Mouse (Mus musculus): ENCODE measurements around the gene Coq10a. TPM values are rescaled to one million over a fixed set of nuclear protein-coding genes. Genes with fewer than 3 reads are reported as not detected.

Gene Coq10a
- 10 to 100 TPM; 79.8 to 90.2 TPM for total RNA-seq (2021)
- long read RNA-seq, experiment 1, transcript Coq10a-207 (5 exons, 1,434 nt), result major isoform, 41 of 58 reads
- long read RNA-seq, experiment 1, partial matches to known transcripts, result 1 of 58 reads
- long read RNA-seq, experiment 1, other reads (novel, unspliced or antisense), result 10 of 58 reads
- long read RNA-seq, experiment 2, transcript Coq10a-207 (5 exons, 1,434 nt), result major isoform, 116 of 140 reads
- long read RNA-seq, experiment 2, transcript Coq10a-205 (5 exons, 1,307 nt), result minor isoform, 6 of 140 reads
- long read RNA-seq, experiment 2, partial matches to known transcripts, result 5 of 140 reads
- long read RNA-seq, experiment 2, other reads (novel, unspliced or antisense), result 12 of 140 reads

GRCm38 (mm10) chr10:128368402-128369217 is at the start of gene Coq10a:
Gene Coq10a, minus strand, starts transcription at chr10:128368997.
- peak; percentile 86 to 88 for DNase-seq (ENCODE audit: low spot score in 2 of 2)

DNA sequence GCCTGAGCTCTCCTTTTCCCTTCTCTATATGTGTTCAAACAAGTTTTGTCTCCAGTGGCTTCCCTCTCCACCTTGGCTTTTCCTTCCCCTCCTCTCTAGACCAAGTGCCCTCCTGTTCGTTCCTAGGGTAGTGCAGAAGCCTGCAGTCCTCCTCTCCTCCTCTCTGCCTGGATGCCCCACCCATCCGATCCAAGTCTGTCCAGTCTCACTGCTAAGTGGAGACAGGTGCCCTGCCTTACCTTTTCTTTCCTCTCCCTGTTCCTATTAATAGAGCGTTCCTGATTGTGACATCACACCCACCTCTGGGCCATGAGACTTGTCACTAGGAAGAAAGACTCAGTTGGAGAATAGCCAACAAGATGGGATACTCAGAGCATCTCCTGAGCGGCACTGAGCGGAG is 46.1 kb upstream of the Coq10a start:
- DNase-seq (ENCODE audit: low spot score in 2 of 2), result no peak

DNA sequence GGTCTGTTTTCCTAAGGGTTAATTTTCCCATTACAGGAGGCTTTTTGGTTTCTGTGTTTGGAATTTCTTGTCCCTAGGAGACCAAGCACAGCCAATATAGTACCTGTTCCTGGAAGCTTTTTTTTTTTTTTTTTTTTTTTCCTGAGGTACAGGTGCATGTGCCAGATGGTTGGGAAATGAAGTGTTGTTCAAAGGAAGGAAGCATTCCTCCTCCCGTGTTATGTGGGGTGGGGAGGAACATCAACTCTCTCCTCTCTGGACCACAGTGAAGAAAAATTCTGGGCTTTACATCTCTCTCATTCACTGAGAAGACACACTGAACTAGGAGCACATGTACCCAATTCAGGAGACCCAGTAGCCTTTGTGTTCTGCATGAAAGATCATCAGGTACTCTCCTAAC is 44.3 kb upstream of the Coq10a start:
- no peak for DNase-seq (ENCODE audit: low spot score in 2 of 2)

GRCm38 (mm10) chr10:128412558-128412957 is 43.8 kb upstream of the Coq10a start:
- DNase-seq (ENCODE audit: low spot score in 2 of 2), result no peak

DNA sequence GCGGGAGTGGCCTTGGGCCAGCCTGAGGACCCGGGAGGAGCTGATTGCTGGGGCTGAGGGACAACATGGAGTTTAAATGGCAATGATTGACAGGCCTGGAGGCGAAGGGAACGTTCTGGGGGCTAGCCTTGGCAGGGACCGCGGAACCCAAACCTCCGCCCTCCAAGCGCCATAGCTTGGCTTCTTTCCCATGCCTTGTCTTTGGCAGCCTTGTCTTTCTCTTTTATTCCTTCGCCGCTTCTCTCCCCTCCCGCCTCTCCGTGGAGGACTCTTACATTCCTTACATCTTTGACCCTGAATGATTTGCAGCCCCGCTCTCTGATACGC is 43.2 kb upstream of the Coq10a start:
- no peak for DNase-seq (ENCODE audit: low spot score in 2 of 2)

GRCm38 (mm10) chr10:128411211-128412054 is 42.6 kb upstream of the Coq10a start, which contains the start of the genes Nabp2 and Rnf41:
Gene Nabp2, minus strand, starts transcription at chr10:128411492.
Gene Rnf41, plus strand, starts transcription at chr10:128411657.
- DNase-seq (ENCODE audit: low spot score in 2 of 2), result peak; percentile 97 to 98

- DNase-seq (ENCODE audit: low spot score in 2 of 2), result peak in 1 of 2 experiments; percentile 20
These were observed 41.7 kb upstream of the Coq10a start for GRCm38 (mm10) chr10:128410560-128410845.

- peak; percentile 93 to 95 for DNase-seq (ENCODE audit: low spot score in 2 of 2)
These were observed 41.1 kb upstream of the Coq10a start for GRCm38 (mm10) chr10:128409692-128410559.

GRCm38 (mm10) chr10:128408591-128409535 is 40.1 kb upstream of the Coq10a start:
- peak in 1 of 2 experiments; percentile 34 for DNase-seq (ENCODE audit: low spot score in 2 of 2)

DNA sequence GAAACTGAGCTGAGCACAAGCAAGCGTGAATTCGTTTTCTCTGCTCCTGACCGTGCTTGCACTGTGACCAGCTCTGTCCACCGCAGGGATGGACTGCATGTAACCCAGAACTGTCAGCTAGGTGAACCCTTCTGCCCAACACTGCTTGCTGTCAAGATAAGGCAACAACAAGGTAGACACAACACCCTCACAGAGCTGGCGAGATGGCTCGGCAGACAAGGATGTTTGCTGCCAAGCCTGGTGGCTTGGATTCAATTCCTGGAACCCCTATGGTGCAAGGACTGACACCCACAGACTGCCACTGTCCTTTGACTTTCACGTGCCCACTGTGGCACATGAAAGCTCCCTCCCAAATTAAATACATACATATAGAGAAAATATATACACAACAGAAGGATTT is 35.1 kb upstream of the Coq10a start:
- DNase-seq (ENCODE audit: low spot score in 2 of 2), result peak in 1 of 2 experiments; percentile 11

DNA sequence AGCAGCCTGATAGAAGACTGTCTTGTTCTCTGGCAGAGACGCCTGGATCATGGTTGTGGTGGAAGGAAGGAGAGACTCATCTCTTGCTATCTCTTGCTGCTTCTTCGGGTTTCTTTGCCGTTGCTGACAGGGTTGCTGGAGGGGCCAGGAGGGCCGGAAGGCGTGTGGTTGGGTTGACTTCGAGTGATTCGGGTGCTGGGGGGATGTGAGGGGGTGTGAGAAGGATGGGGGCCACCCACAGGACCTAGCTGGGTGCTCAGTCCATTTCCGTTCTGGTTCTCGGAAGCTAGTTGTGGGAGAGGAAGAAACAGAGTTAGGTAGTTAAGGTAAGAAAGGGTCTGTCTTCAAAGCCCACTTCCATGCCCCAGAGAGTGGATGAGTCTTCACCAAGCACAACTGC is 32.8 kb upstream of the Coq10a start:
- DNase-seq (ENCODE audit: low spot score in 2 of 2), result peak in 1 of 2 experiments; percentile 13

DNA sequence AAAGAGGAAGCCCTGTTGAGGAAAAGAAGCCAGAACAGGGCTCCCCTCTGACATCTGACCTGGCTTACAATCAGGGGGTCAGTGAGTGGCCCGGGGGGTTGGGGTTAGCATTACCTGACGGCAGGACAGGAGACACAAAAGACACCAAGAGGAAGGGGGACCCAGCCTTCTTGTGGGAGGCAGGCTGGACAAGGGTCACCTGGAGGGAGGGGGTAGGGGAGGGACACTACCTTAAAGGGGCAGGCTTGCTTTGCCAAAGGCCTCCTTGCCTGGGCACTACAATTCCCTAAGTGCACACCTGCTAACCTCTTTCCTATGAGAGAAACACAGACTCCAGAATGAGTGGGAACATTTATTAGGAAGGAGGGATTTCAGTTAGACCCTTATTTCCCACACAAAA is 32.3 kb upstream of the Coq10a start, which contains the start of gene Slc39a5:
Gene Slc39a5, minus strand, starts transcription at position 174 of the 400 bp plus-strand sequence.
- no peak for DNase-seq (ENCODE audit: low spot score in 2 of 2)

DNA sequence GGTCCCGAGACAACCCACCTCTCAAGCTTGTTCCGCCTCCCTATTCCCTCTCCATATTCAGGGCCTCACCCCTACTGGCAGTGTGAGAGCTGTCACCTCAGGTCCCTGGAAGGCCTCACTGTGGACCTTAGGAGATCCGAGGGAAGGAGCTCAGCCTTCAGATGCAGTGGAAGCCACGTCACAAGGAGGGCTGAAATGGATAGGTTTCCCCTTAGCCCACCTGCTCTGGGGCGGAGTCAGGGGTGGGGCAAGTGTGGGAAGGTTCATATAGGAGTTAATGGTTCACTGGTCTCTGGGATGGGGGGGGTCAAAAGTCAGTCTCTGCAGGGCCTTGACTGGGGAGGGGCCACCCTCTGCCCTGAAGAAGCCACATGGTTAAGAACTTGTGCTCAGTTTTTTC is 31.5 kb upstream of the Coq10a start:
- DNase-seq (ENCODE audit: low spot score in 2 of 2), result no peak

GRCm38 (mm10) chr10:128397466-128397865 is 28.7 kb upstream of the Coq10a start:
- no peak for DNase-seq (ENCODE audit: low spot score in 2 of 2)

DNA sequence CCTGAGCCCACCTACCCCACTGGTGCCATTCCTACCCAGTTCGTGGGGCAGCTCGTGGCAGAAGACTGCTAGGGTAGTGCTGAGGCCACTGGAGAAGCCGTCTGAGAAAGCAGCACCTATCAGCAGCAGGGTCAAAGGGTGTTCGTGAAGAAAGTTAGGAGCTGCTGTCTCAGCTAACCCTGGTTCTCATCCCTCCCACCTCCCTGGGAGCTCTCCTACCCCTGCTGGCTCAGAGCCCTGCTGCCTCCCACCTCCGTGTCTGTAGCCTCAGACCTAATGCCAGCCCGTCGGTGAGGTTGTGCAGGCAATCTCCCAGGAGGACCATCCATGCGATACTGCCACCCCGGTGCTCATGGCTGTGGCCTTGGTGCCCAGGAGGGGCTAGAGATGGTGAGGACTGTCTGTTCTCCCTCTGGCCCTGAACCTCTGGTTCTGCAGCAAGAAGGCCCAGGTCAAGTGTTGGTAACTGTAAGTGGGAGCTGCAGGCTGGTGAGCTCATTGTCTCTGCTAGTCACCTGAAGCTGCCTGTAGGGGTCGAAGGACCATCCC is 28.0 kb upstream of the Coq10a start:
- no peak for DNase-seq (ENCODE audit: low spot score in 2 of 2)

GRCm38 (mm10) chr10:128396017-128396673 is 27.3 kb upstream of the Coq10a start:
- DNase-seq (ENCODE audit: low spot score in 2 of 2), result no peak

- no peak for DNase-seq (ENCODE audit: low spot score in 2 of 2)
These were observed 23.1 kb upstream of the Coq10a start for GRCm38 (mm10) chr10:128391850-128392249.

DNA sequence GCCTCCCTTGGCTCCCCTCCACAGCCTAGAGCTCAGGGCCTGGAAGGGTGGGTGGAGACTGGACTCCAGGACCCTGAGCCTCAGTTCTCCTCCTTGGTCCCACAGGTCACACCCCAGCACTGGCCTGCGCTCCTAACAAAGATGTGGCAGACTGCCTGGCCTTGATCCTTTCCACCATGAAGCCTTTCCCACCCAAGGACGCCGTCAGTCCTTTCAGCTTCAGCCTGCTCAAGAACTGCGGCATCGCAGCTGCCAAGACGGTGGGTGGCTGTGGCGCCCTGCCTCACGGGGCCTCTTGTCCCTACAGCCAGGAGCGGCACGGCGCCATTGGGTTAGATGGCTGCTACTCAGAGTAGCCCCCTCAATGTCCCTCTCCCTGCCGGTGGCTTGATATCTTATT is 21.6 kb upstream of the Coq10a start:
- peak; percentile 48 to 50 for DNase-seq (ENCODE audit: low spot score in 2 of 2)

All from adrenal gland, adult 18-20 months (tissue).